Mouse (Mus musculus) bone marrow, adult 2 months (tissue): ENCODE results near the gene Otulin.
A peak's percentile ranks its signal among the peaks of the same experiment; 100 is the strongest.

Source experiments
- CTCF ChIP-seq: fragments of 200-500 bp; IDR thresholded peaks from 2 replicates; pipeline ENCODE4 v1.5.1; 2011; ENCODE audit warnings: low read length, control low read depth; ENCODE audit not compliant: control insufficient read depth, insufficient read depth
- POLR2A ChIP-seq: fragments of 200-500 bp; IDR thresholded peaks from 2 replicates; pipeline ENCODE4 v1.6.1; 2011; ENCODE audit warnings: low read depth, mild to moderate bottlenecking, control low read depth, low read length, borderline replicate concordance; ENCODE audit not compliant: control insufficient read depth

- TF ChIP-seq CTCF (no peak; the same call in 1 of the 2 replicates), POLR2A (peak; percentile 72; the same call in 1 of the 2 replicates)
These were observed at the start of gene Otulin for GRCm38 (mm10) chr15:27630601-27631383.
